Mouse (Mus musculus) kidney, adult 2 months (tissue): ENCODE data around the gene Mypn. TPM values are rescaled to one million over a fixed set of nuclear protein-coding genes. Genes with fewer than 3 reads are reported as not detected.

Source experiments
- DNase-seq: peaks from one replicate; pipeline ENCODE4 v3.0.0; 2021
- H3K27ac ChIP-seq: fragments of 200-500 bp; 2 replicates; pipeline ENCODE4 v1.5.1; 2012; ENCODE audit warnings: low read depth, low read length, control low read depth, inconsistent platforms; ENCODE audit not compliant: insufficient read depth
- H3K27me3 ChIP-seq: fragments of 200-500 bp; replicated peaks from 2 replicates; pipeline ENCODE4 v1.6.1; 2012; ENCODE audit warnings: mild to moderate bottlenecking, moderate library complexity, low read length, inconsistent platforms; ENCODE audit not compliant: control insufficient read depth, insufficient read depth
- H3K36me3 ChIP-seq: fragments of 200-500 bp; 2 replicates; pipeline ENCODE4 v1.6.1; 2012; ENCODE audit warnings: mild to moderate bottlenecking, moderate library complexity, low read length, inconsistent platforms; ENCODE audit not compliant: control insufficient read depth, insufficient read depth
- H3K4me1 ChIP-seq: fragments of 200-500 bp; 2 replicates; pipeline ENCODE4 v1.6.1; 2011; ENCODE audit warnings: low read length; ENCODE audit not compliant: control insufficient read depth, insufficient read depth
- H3K4me3 ChIP-seq: fragments of 200-500 bp; 2 replicates; pipeline ENCODE4 v1.5.1; 2011; ENCODE audit warnings: mild to moderate bottlenecking, low read depth, low read length, control low read depth; ENCODE audit not compliant: insufficient read depth
- CTCF ChIP-seq: fragments of 200-500 bp; conservative IDR thresholded peaks from 2 replicates; pipeline ENCODE4 v1.5.1; 2011; ENCODE audit warnings: low read depth, mild to moderate bottlenecking, control low read depth, low read length, moderate library complexity, mixed read lengths; ENCODE audit not compliant: insufficient read depth, insufficient read length
- POLR2A ChIP-seq: fragments of 200-500 bp; IDR thresholded peaks from one replicate; pipeline ENCODE4 v1.6.1; 2011; ENCODE audit warnings: low read depth, low read length, control low read depth
- WGBS: fragments of 180-500 bp; shearing (Covaris S2); methylation state at CpG from one replicate; pipeline ENCODE4 v1.1.7; 2018; 5-methylcytosine and 5-hydroxymethylcytosine counted together
- polyA plus RNA-seq: library from polyadenylated mRNA; depleted of rRNA; stranded (reverse); fragments of >200 nt; gene quantifications from 2 replicates; pipeline ENCODE4 v1.2.3, GENCODE M21; 2012

Mypn gene
- polyA plus RNA-seq, 1 experiment: 0.74 TPM

DNA sequence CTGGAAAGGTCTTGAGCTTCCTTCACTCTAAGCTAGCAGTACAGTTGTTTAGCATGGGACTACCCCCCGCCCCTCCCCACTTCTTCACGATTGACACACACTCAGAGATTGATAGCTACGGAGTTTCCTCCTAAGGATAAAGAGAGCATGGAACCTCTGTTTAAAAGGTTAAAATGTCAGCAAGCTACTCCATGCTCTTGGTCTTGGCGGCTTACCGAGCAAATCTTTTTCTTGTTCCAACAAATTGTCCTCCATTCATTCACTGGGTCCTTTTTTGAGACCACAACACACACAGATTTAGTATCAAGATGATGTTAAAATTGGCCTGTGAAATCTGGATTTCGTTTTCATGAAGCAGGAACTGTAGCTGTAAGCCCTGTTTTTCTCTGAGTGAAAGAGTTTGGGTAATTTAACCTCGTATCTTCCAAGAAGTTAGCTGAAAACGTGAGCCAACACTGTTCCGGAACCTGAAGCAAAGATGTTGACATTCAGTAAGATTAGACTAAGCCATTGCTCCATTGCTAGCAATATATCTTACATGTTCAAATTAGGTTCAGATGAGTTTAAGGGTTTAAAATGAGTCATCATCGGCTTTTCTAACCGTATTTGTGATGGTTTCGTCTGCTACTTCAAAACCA is 39.2 kb upstream of the Mypn start:
- WGBS: 16% methylated on average over 12 of the region's 12 CpGs
- H3K4me3 ChIP-seq: peak overlapping the region; percentile 12; the same call in 1 of the 2 replicates
- peak; percentile 14 for DNase-seq
- H3K27ac ChIP-seq: peak overlapping the region; percentile 63; the same call in 1 of the 2 replicates
- TF ChIP-seq POLR2A (no peak), CTCF (no peak)
- no peaks in the 10 kb centered on the region; the same call in 1 of the 2 replicates for H3K36me3 ChIP-seq
- no peaks in the 10 kb centered on the region for H3K27me3 ChIP-seq
- H3K4me1 ChIP-seq: peaks cover 8% of the 10 kb centered on the region; the same call in 1 of the 2 replicates

GRCm38 (mm10) chr10:63240868-63241271 is 37.1 kb upstream of the Mypn start:
- Histone ChIP-seq H3K4me1 (peaks cover 8% of the 10 kb centered on the region; the same call in 1 of the 2 replicates), H3K36me3 (no peaks in the 10 kb centered on the region; the same call in 1 of the 2 replicates), H3K4me3 (no peak overlapping the region), H3K27ac (no peak overlapping the region), H3K27me3 (no peaks in the 10 kb centered on the region; the same call in 1 of the 2 replicates)
- TF ChIP-seq POLR2A (no peak), CTCF (no peak)
- 81% methylated on average over 2 of the region's 2 CpGs for WGBS
- DNase-seq: no peak

DNA sequence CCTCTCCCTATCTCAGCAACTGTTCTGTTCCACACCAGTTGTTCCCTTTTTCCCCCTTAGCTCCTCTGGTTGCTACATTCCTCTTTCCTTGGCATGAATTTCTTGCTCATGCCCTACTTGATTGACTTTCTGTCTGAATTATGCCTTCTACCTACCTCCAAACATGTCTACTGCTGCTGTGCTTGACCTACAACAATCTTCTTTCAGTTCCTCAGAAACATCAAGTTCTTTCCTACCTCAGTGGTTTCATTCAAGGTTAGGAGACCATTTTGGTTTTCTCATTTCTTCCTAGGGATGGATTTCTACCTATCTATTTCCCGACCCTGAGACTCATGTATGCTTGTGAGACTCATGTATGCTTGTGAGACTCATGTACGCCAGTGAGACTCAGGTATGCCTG is 36.1 kb upstream of the Mypn start:
- no peaks in the 10 kb centered on the region for H3K36me3 ChIP-seq
- DNase-seq: no peak
- no peak overlapping the region for H3K4me3 ChIP-seq
- H3K27me3 ChIP-seq: no peaks in the 10 kb centered on the region; the same call in 1 of the 2 replicates
- H3K4me1 ChIP-seq: peaks cover 8% of the 10 kb centered on the region; the same call in 1 of the 2 replicates
- no peak overlapping the region for H3K27ac ChIP-seq
- 79% methylated on average over 2 of the region's 2 CpGs for WGBS
- TF ChIP-seq POLR2A (no peak), CTCF (no peak)

DNA sequence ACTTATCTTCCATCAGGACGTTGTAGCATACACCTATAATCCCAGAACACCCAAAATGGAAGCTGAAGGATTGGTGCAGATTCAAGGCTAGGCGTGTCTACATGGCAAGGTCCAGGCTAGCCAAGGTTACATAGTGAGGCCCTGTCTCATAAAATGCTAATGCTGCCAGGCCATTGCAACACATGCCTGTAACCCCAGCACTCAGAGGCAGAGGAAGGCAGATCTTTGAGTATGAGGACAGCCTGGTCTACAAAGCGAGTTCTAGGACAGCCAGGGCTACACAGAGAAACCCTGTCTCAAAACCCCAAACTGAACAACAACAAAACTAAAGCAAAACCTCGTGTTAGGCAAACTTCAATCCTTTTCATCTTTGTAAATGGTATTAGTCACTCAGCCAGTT is 34.3 kb upstream of the Mypn start:
- Histone ChIP-seq H3K36me3 (no peaks in the 10 kb centered on the region), H3K27me3 (no peaks in the 10 kb centered on the region; the same call in 1 of the 2 replicates), H3K27ac (no peak overlapping the region), H3K4me1 (peaks cover 8% of the 10 kb centered on the region; the same call in 1 of the 2 replicates), H3K4me3 (no peak overlapping the region)
- TF ChIP-seq POLR2A (no peak), CTCF (no peak)
- DNase-seq: no peak
- 76% methylated on average over 4 of the region's 4 CpGs for WGBS

GRCm38 (mm10) chr10:63237206-63237605 is 33.5 kb upstream of the Mypn start:
- WGBS: 46% methylated on average over 2 of the region's 2 CpGs
- no peaks in the 10 kb centered on the region for H3K36me3 ChIP-seq
- H3K27ac ChIP-seq: no peak overlapping the region
- no peaks in the 10 kb centered on the region; the same call in 1 of the 2 replicates for H3K27me3 ChIP-seq
- TF ChIP-seq POLR2A (no peak), CTCF (no peak)
- no peak for DNase-seq
- no peaks in the 10 kb centered on the region; the same call in 1 of the 2 replicates for H3K4me1 ChIP-seq
- H3K4me3 ChIP-seq: no peak overlapping the region

- no peaks in the 10 kb centered on the region for H3K36me3 ChIP-seq
- no peak for TF ChIP-seq POLR2A
- TF ChIP-seq CTCF: no peak
- no peaks in the 10 kb centered on the region; the same call in 1 of the 2 replicates for H3K27me3 ChIP-seq
- no peaks in the 10 kb centered on the region for H3K4me1 ChIP-seq
- 93% methylated on average over 6 of the region's 6 CpGs for WGBS
- H3K27ac ChIP-seq: no peak overlapping the region
- no peak for DNase-seq
- no peak overlapping the region for H3K4me3 ChIP-seq
Observed at GRCm38 (mm10) chr10:63236663-63237062, 32.9 kb upstream of the Mypn start.

DNA sequence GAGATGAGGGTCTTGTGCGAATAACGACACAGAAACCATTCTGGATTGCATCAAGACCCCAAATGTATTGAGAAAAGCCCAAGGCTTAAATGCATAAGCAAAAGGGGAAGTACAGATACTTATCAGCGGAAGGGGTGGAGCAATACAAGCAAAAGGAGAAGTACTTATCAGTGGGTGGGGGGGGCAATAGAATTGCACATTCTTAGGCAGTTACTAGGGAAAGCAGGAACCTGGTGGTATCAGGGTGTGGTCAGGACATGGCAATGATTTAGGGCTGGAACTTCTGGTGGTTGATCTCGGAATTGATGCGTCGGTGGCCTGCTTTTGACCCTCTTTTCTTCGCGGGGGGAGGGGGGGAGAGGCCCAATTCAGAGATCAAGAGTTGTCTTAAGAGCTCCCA is 32.1 kb upstream of the Mypn start:
- H3K27ac ChIP-seq: no peak overlapping the region
- H3K36me3 ChIP-seq: no peaks in the 10 kb centered on the region
- DNase-seq: no peak
- no peak for TF ChIP-seq POLR2A
- TF ChIP-seq CTCF: no peak
- WGBS: 88% methylated on average over 8 of the region's 8 CpGs
- H3K4me3 ChIP-seq: no peak overlapping the region
- no peaks in the 10 kb centered on the region for H3K4me1 ChIP-seq
- H3K27me3 ChIP-seq: no peaks in the 10 kb centered on the region; the same call in 1 of the 2 replicates
